Mouse (Mus musculus): ENCODE measurements around the gene Trp73. TPM values are rescaled to one million over a fixed set of nuclear protein-coding genes. Genes with fewer than 3 reads are reported as not detected.
A peak's percentile ranks its signal among the peaks of the same experiment; 100 is the strongest.

Gene Trp73
- polyA plus RNA-seq, 1 experiment from 2014 or later, result 6.6 TPM

- H3K9ac ChIP-seq (ENCODE audit: low read length), result no peak overlapping the region
- H3K4me1 ChIP-seq (replicated peaks; ENCODE audit: control insufficient read depth, insufficient read depth, low read length), result peaks cover 2% of the 10 kb centered on the region
- WGBS, result 80% methylated on average over 7 of the region's 7 CpGs
- H3K36me3 ChIP-seq (ENCODE audit: control insufficient read depth, insufficient read depth, low read length), result peaks cover 5% of the 10 kb centered on the region
- no peak overlapping the region for H3K4me2 ChIP-seq (ENCODE audit: low read depth, low read length, severe bottlenecking)
- H3K27me3 ChIP-seq (ENCODE audit: control insufficient read depth, insufficient read depth, low read length), result no peaks in the 10 kb centered on the region
- ATAC-seq (replicated peaks; ENCODE audit: low FRiP score) (no peak), DNase-seq (ENCODE audit: low spot score) (no peak)
- no peaks in the 10 kb centered on the region for H3K9me3 ChIP-seq (ENCODE audit: control insufficient read depth, low read length)
- H3K4me3 ChIP-seq (ENCODE audit: low read depth, low read length), result no peak overlapping the region
- H3K27ac ChIP-seq (ENCODE audit: low read depth, low read length), result no peak overlapping the region
Measured at GRCm38 (mm10) chr4:154156050-154156449, 16.0 kb upstream of the Trp73 start.

GRCm38 (mm10) chr4:154154104-154154503, 14.1 kb upstream of the Trp73 start:
- no peaks in the 10 kb centered on the region for H3K27me3 ChIP-seq (ENCODE audit: control insufficient read depth, insufficient read depth, low read length)
- no peak overlapping the region for H3K27ac ChIP-seq (ENCODE audit: low read depth, low read length)
- H3K36me3 ChIP-seq (ENCODE audit: control insufficient read depth, insufficient read depth, low read length), result peaks cover 5% of the 10 kb centered on the region
- DNase-seq (ENCODE audit: low spot score) (no peak), ATAC-seq (replicated peaks; ENCODE audit: low FRiP score) (no peak)
- no peak overlapping the region for H3K4me3 ChIP-seq (ENCODE audit: low read depth, low read length)
- H3K4me1 ChIP-seq (replicated peaks; ENCODE audit: control insufficient read depth, insufficient read depth, low read length), result 0 out of 2 replicates have a peak, but pooled peaks cover 2% of the 10 kb centered on the region
- H3K9me3 ChIP-seq (ENCODE audit: control insufficient read depth, low read length), result no peaks in the 10 kb centered on the region
- no peak overlapping the region for H3K9ac ChIP-seq (ENCODE audit: low read length)
- 73% methylated on average over 11 of the region's 11 CpGs for WGBS
- H3K4me2 ChIP-seq (ENCODE audit: low read depth, low read length, severe bottlenecking), result no peak overlapping the region

- no peaks in the 10 kb centered on the region for H3K9me3 ChIP-seq (ENCODE audit: control insufficient read depth, low read length)
- no peak overlapping the region for H3K4me3 ChIP-seq (ENCODE audit: low read depth, low read length)
- no peak overlapping the region for H3K4me2 ChIP-seq (ENCODE audit: low read depth, low read length, severe bottlenecking)
- ATAC-seq (replicated peaks; ENCODE audit: low FRiP score), result no peak
- DNase-seq (ENCODE audit: low spot score), result no peak
- no peaks in the 10 kb centered on the region; the same call in 1 of the 2 replicates for H3K36me3 ChIP-seq (ENCODE audit: control insufficient read depth, insufficient read depth, low read length)
- no peak overlapping the region for H3K9ac ChIP-seq (ENCODE audit: low read length)
- H3K4me1 ChIP-seq (replicated peaks; ENCODE audit: control insufficient read depth, insufficient read depth, low read length), result peaks cover 4% of the 10 kb centered on the region; the same call in 1 of the 2 replicates
- peaks cover 4% of the 10 kb centered on the region for H3K27me3 ChIP-seq (ENCODE audit: control insufficient read depth, insufficient read depth, low read length)
- WGBS, result 86% methylated on average over 10 of the region's 10 CpGs
- H3K27ac ChIP-seq (ENCODE audit: low read depth, low read length), result no peak overlapping the region
Measured at GRCm38 (mm10) chr4:154146342-154146741, 6.3 kb upstream of the Trp73 start.

GRCm38 (mm10) chr4:154144712-154145111, 4.7 kb upstream of the Trp73 start:
- no peak overlapping the region for H3K4me3 ChIP-seq (ENCODE audit: low read depth, low read length)
- H3K27me3 ChIP-seq (ENCODE audit: control insufficient read depth, insufficient read depth, low read length), result peaks cover 20% of the 10 kb centered on the region
- DNase-seq (ENCODE audit: low spot score), result no peak
- no peaks in the 10 kb centered on the region for H3K9me3 ChIP-seq (ENCODE audit: control insufficient read depth, low read length)
- 86% methylated on average over 3 of the region's 3 CpGs for WGBS
- ATAC-seq (replicated peaks; ENCODE audit: low FRiP score), result no peak
- H3K9ac ChIP-seq (ENCODE audit: low read length), result no peak overlapping the region
- H3K4me1 ChIP-seq (replicated peaks; ENCODE audit: control insufficient read depth, insufficient read depth, low read length), result peaks cover 12% of the 10 kb centered on the region; the same call in 1 of the 2 replicates
- H3K36me3 ChIP-seq (ENCODE audit: control insufficient read depth, insufficient read depth, low read length), result no peaks in the 10 kb centered on the region; the same call in 1 of the 2 replicates
- H3K4me2 ChIP-seq (ENCODE audit: low read depth, low read length, severe bottlenecking), result no peak overlapping the region
- no peak overlapping the region for H3K27ac ChIP-seq (ENCODE audit: low read depth, low read length)

GRCm38 (mm10) chr4:154142211-154143040, 2.4 kb upstream of the Trp73 start, which contains the start of gene Wrap73:
Wrap73 (plus strand) TSS chr4:154142372.
- peaks cover 43% of the 10 kb centered on the region for H3K27me3 ChIP-seq (ENCODE audit: control insufficient read depth, insufficient read depth, low read length)
- no peak within 1 kb of the TSS for H3K27ac ChIP-seq (ENCODE audit: low read depth, low read length)
- ATAC-seq (replicated peaks; ENCODE audit: low FRiP score), result peak; percentile 93

GRCm38 (mm10) chr4:154141009-154141867, 1.2 kb upstream of the Trp73 start:
- peaks cover 48% of the 10 kb centered on the region for H3K27me3 ChIP-seq (ENCODE audit: control insufficient read depth, insufficient read depth, low read length)
- peaks cover 14% of the 10 kb centered on the region; the same call in 1 of the 2 replicates for H3K4me1 ChIP-seq (replicated peaks; ENCODE audit: control insufficient read depth, insufficient read depth, low read length)

More at GRCm38 (mm10) chr4:154142211-154143040, 2.4 kb upstream of the Trp73 start, which contains the start of gene Wrap73:
- H3K9me3 ChIP-seq (ENCODE audit: control insufficient read depth, low read length), result no peaks in the 10 kb centered on the region
- peaks cover 14% of the 10 kb centered on the region; the same call in 1 of the 2 replicates for H3K4me1 ChIP-seq (replicated peaks; ENCODE audit: control insufficient read depth, insufficient read depth, low read length)
- 2% methylated on average over 49 of the region's 49 CpGs for WGBS
- peak within 1 kb of the TSS; percentile 79 for H3K4me2 ChIP-seq (ENCODE audit: low read depth, low read length, severe bottlenecking)
- no peaks in the 10 kb centered on the region; the same call in 1 of the 2 replicates for H3K36me3 ChIP-seq (ENCODE audit: control insufficient read depth, insufficient read depth, low read length)
- peak within 1 kb of the TSS; percentile 77 for H3K4me3 ChIP-seq (ENCODE audit: low read depth, low read length)
- DNase-seq (ENCODE audit: low spot score), result peak; percentile 96
- peak within 1 kb of the TSS; percentile 78 for H3K9ac ChIP-seq (ENCODE audit: low read length)

GRCm38 (mm10) chr4:154140213-154141008, 403 bp upstream of the Trp73 start:
- ATAC-seq (replicated peaks; ENCODE audit: low FRiP score) (no peak), DNase-seq (ENCODE audit: low spot score) (peak; percentile 62)
- Histone ChIP-seq H3K4me3 (ENCODE audit: low read depth, low read length) (peak overlapping the region; percentile 43), H3K9me3 (ENCODE audit: control insufficient read depth, low read length) (no peaks in the 10 kb centered on the region), H3K36me3 (ENCODE audit: control insufficient read depth, insufficient read depth, low read length) (no peaks in the 10 kb centered on the region), H3K27ac (ENCODE audit: low read depth, low read length) (no peak overlapping the region), H3K4me1 (replicated peaks; ENCODE audit: control insufficient read depth, insufficient read depth, low read length) (peaks cover 14% of the 10 kb centered on the region; the same call in 1 of the 2 replicates), H3K9ac (ENCODE audit: low read length) (peak overlapping the region; percentile 51), H3K4me2 (ENCODE audit: low read depth, low read length, severe bottlenecking) (peak overlapping the region; percentile 83), H3K27me3 (ENCODE audit: control insufficient read depth, insufficient read depth, low read length) (peaks cover 48% of the 10 kb centered on the region)
- WGBS, result under 1% methylated on average over 46 of the region's 46 CpGs

More at GRCm38 (mm10) chr4:154141009-154141867, 1.2 kb upstream of the Trp73 start:
- no peak for ATAC-seq (replicated peaks; ENCODE audit: low FRiP score)
- Histone ChIP-seq H3K27ac (ENCODE audit: low read depth, low read length) (no peak overlapping the region), H3K36me3 (ENCODE audit: control insufficient read depth, insufficient read depth, low read length) (no peaks in the 10 kb centered on the region; the same call in 1 of the 2 replicates), H3K9ac (ENCODE audit: low read length) (no peak overlapping the region), H3K4me3 (ENCODE audit: low read depth, low read length) (peak overlapping the region; percentile 43; the same call in 1 of the 2 replicates), H3K9me3 (ENCODE audit: control insufficient read depth, low read length) (no peaks in the 10 kb centered on the region), H3K4me2 (ENCODE audit: low read depth, low read length, severe bottlenecking) (peak overlapping the region; percentile 8; the same call in 1 of the 2 replicates)
- DNase-seq (ENCODE audit: low spot score), result no peak
- WGBS, result 1% methylated on average over 42 of the region's 42 CpGs

Data from forebrain, embryonic 11.5 days (tissue).